Mouse (Mus musculus) forebrain, postnatal 0 days (tissue): ENCODE results near the gene Tlr9. TPM values are rescaled to one million over a fixed set of nuclear protein-coding genes. Genes with fewer than 3 reads are reported as not detected.

ENCODE experiments used
- ATAC-seq: fragments of 200-750 bp; cut with Nextera tagmentation; 2 replicates; pipeline ENCODE4 v1.8.0; 2017; ENCODE audit warnings: mild to moderate bottlenecking, moderate library complexity
- DNase-seq: peaks from one replicate; pipeline ENCODE4 v3.0.0-alpha.2; 2015
- H3K27ac ChIP-seq: fragments of 300-500 bp; sonication (generic); 2 replicates; pipeline ENCODE4 v1.5.1; 2014; ENCODE audit warnings: low read depth, mild to moderate bottlenecking, antibody characterized with exemption, low read length, moderate library complexity, mixed read lengths
- H3K27me3 ChIP-seq: fragments of 300-500 bp; sonication (generic); 2 replicates; pipeline ENCODE4 v1.6.1; 2014; ENCODE audit warnings: mild to moderate bottlenecking, low read length, mixed read lengths; ENCODE audit not compliant: insufficient read depth
- H3K36me3 ChIP-seq: fragments of 300-500 bp; sonication (generic); 2 replicates; pipeline ENCODE4 v1.6.1; 2014; ENCODE audit warnings: mild to moderate bottlenecking, moderate library complexity; ENCODE audit not compliant: insufficient read depth
- H3K4me1 ChIP-seq: fragments of 300-500 bp; sonication (generic); 2 replicates; pipeline ENCODE4 v1.6.1; 2014; ENCODE audit warnings: antibody characterized with exemption; ENCODE audit not compliant: insufficient read depth
- H3K4me2 ChIP-seq: fragments of 300-500 bp; sonication (generic); 2 replicates; pipeline ENCODE4 v1.6.1; 2014; ENCODE audit warnings: low read depth, mild to moderate bottlenecking, moderate library complexity
- H3K4me3 ChIP-seq: fragments of 300-500 bp; sonication (generic); 2 replicates; pipeline ENCODE4 v1.5.1; 2014; ENCODE audit warnings: low read depth, low read length, mixed read lengths
- H3K9ac ChIP-seq: fragments of 300-500 bp; sonication (generic); 2 replicates; pipeline ENCODE4 v1.6.1; 2014; ENCODE audit warnings: mild to moderate bottlenecking
- H3K9me3 ChIP-seq: fragments of 300-500 bp; sonication (generic); 2 replicates; pipeline ENCODE4 v1.6.1; 2016; ENCODE audit warnings: low read length
- CTCF ChIP-seq: sonication (generic); IDR thresholded peaks from 2 replicates; pipeline ENCODE4 v1.5.1; 2016; ENCODE audit warnings: antibody characterized with exemption, control low read depth, low read depth
- WGBS: fragments of 180-500 bp; shearing (Covaris S2); extraction: QIAGEN DNeasy Blood & Tissue Kit; methylation state at CpG from one replicate; pipeline ENCODE4 v1.1.7; 2014; 5-methylcytosine and 5-hydroxymethylcytosine counted together
- polyA plus RNA-seq: library from polyadenylated mRNA; unstranded; fragments of >200 nt; fragmentation: Nextera tagmentation; extraction: Ambion mirVana; gene quantifications from 2 replicates; pipeline ENCODE4 v1.2.1, GENCODE M21; 2015
- total RNA-seq: library from RNA; depleted of rRNA; stranded (reverse); fragments of >200 nt; gene quantifications from 2 replicates; pipeline ENCODE4 v1.2.3, GENCODE M21; 2014

Tlr9 gene
- total and polyA plus RNA-seq, 2 experiments from 2014 or later = 0.04 to 0.14 TPM

DNA sequence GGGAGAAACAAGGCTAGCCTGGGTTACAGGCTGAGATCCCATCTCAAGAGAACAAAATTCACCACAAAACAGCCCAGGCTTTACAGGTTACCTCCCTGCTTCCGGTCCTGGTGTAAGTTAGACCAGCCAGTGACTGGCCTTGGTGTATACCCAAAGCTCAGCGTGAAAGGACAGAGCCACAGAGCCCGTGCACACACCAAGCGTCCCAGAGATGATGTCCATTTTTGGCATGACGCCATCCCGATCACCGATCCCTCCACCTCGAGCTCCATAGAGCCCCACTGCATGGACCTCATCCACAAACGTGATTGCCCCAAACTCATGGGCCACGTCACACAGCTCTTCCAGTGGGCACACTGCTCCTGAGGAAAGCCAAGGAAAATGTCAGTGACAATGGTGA, 15.5 kb downstream of the Tlr9 start:
- no peak for TF ChIP-seq CTCF
- ATAC-seq (no peak), DNase-seq (no peak)
- no peak overlapping the region for H3K27ac ChIP-seq
- no peaks in the 10 kb centered on the region for H3K9me3 ChIP-seq
- no peaks in the 10 kb centered on the region for H3K27me3 ChIP-seq
- 94% methylated on average over 10 of the region's 10 CpGs for WGBS
- H3K4me2 ChIP-seq = no peak overlapping the region
- H3K9ac ChIP-seq = no peak overlapping the region
- no peak overlapping the region for H3K4me3 ChIP-seq
- H3K36me3 ChIP-seq = peaks cover 92% of the 10 kb centered on the region
- H3K4me1 ChIP-seq = no peaks in the 10 kb centered on the region

DNA sequence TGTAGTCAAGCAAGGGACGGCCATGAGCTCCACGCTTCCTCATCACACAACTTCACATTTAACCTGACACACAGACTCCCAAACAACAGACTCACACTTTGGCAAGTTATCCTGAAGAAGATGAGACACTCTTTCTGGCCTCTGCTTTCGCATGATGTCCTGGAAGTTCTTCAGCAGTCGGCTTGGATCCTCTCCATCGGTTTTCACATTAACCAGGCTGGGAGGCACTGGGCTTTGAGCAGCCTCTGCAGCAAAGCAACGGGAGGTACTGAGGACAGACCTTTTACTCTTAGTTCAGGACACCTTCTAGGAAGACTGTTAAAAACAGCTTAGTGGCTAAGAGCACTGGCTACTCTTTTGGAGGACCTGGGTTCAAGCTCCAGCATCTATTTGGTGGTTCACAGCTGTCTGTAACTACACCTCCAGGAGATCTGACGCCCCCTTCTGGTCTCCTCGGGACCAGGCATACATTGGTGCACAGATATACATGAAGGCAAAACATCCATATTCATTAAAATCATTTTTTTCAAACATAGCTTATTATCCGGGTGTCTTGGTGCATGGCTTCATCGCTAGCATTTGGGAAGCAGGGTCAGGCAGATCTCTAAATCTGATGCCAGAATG, 19.3 kb downstream of the Tlr9 start:
- Histone ChIP-seq H3K4me2 (no peak overlapping the region), H3K36me3 (peaks cover 67% of the 10 kb centered on the region), H3K9ac (no peak overlapping the region), H3K27ac (no peak overlapping the region), H3K9me3 (no peaks in the 10 kb centered on the region), H3K4me3 (no peak overlapping the region), H3K4me1 (peaks cover 5% of the 10 kb centered on the region), H3K27me3 (no peaks in the 10 kb centered on the region)
- WGBS = 88% methylated on average over 10 of the region's 10 CpGs
- DNase-seq (no peak), ATAC-seq (no peak)
- TF ChIP-seq CTCF = no peak

DNA sequence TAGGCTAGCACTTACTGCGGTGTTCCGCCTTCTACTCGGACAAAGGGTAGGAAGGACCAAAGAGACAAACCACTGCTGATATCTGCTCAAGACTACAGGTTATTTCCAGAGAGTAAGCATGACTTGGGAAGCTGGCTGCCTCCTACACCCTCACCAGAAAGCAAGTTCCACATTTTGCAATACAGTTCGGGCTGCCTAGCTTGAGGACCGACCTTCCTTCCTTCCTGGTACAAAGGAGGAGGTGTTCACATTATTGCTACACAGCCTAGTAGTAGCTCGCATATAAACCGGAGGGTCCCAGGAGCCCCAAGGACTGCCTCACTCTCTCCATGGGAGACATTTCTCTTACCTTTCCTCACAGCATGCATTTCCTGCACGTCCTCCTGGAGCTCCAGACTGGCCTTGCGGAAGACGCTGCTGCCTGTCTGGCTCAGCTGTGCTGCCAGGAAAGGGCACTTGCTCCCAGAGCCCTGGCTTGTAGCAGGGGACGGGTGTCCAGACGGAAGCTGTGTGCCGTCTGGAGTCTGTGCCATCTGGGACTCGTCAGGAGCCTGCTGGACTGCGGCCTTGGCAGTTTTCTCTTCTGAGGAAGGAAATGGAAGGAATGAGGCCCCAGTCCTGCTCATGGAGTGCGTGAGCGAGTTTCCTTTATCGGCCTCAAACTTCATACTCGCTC, 20.6 kb downstream of the Tlr9 start:
- Histone ChIP-seq H3K4me2 (no peak overlapping the region), H3K9ac (no peak overlapping the region), H3K4me3 (no peak overlapping the region), H3K4me1 (peaks cover 12% of the 10 kb centered on the region), H3K9me3 (no peaks in the 10 kb centered on the region), H3K36me3 (peaks cover 54% of the 10 kb centered on the region), H3K27ac (no peak overlapping the region), H3K27me3 (no peaks in the 10 kb centered on the region)
- ATAC-seq (no peak), DNase-seq (no peak)
- TF ChIP-seq CTCF = no peak
- 85% methylated on average over 19 of the region's 19 CpGs for WGBS

DNA sequence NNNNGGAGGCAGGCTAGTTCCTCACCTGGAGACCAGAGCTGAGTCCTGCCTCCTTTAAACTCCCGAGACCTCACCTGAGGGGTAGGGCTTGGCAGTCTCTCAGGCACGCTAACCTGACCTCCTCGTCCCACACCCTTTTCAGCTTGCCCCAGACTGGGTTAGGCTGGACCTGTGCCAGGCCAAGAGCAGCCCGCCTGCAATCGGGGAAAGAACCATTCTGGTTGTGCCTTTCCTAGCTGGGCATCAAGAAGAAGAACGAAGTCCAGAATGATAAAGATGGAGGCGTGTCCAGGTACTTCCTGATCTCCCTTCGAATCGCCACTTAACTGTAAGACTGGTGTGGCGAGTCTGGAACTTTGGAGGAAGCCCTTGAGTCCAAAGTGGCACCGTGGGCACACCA, 27.2 kb downstream of the Tlr9 start:
- no peak for DNase-seq
- Histone ChIP-seq H3K4me1 (peaks cover 12% of the 10 kb centered on the region), H3K9ac (no peak overlapping the region), H3K4me2 (no peak overlapping the region), H3K27ac (no peak overlapping the region), H3K4me3 (no peak overlapping the region), H3K27me3 (no peaks in the 10 kb centered on the region), H3K9me3 (no peaks in the 10 kb centered on the region), H3K36me3 (peaks cover 3% of the 10 kb centered on the region; the same call in 1 of the 2 replicates)
- ATAC-seq = no peak
- no peak for TF ChIP-seq CTCF
- WGBS = 86% methylated on average over 11 of the region's 11 CpGs

DNA sequence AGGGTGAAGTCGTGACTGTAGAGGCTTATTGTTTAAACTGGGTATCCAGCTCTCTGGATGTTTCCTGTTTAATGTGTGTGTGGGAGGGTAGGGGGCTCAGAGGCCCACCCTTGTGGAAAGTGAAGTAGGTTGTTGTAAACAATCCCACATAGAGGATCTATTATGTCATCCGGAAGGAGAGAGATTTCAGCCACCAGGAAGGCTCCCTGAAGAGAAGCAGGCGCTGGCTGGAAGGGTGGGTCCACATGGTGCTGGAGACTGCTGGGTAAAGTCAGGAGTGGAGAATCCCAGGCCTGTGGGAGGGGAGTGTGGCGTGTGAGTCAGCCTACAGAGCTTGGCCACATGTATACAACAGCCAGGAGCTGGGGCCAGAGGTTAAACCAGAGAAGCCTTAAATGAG, 27.8 kb downstream of the Tlr9 start:
- TF ChIP-seq CTCF = no peak
- H3K27me3 ChIP-seq = no peaks in the 10 kb centered on the region
- no peak overlapping the region for H3K27ac ChIP-seq
- no peaks in the 10 kb centered on the region for H3K9me3 ChIP-seq
- ATAC-seq (no peak), DNase-seq (no peak)
- no peak overlapping the region for H3K9ac ChIP-seq
- no peak overlapping the region for H3K4me2 ChIP-seq
- H3K36me3 ChIP-seq = peaks cover 1% of the 10 kb centered on the region; the same call in 1 of the 2 replicates
- H3K4me3 ChIP-seq = no peak overlapping the region
- 56% methylated on average over 4 of the region's 4 CpGs for WGBS
- H3K4me1 ChIP-seq = peaks cover 12% of the 10 kb centered on the region

DNA sequence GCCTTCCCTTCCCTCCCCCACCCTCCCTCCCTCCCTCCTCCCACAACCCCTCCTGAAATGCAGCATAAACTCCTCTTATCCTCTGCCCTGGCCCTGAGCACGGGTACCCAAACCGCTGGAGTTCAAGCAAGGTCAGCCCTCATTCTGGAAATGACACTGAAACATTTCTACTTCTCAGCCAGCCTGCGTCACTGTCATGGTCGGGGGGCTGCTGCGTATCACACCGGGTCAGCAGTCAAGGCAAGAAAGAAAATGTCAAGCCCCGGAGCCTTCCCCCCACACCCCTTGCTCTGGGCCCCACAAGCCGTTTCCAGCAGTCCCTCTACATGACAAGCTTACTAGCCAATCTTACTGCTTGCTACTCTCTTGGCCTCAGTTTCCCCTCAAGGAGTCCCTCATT, 28.7 kb downstream of the Tlr9 start:
- no peak for TF ChIP-seq CTCF
- no peaks in the 10 kb centered on the region for H3K9me3 ChIP-seq
- H3K4me3 ChIP-seq = no peak overlapping the region
- no peaks in the 10 kb centered on the region for H3K27me3 ChIP-seq
- H3K9ac ChIP-seq = no peak overlapping the region
- no peak overlapping the region for H3K4me2 ChIP-seq
- DNase-seq (no peak), ATAC-seq (no peak)
- 81% methylated on average over 8 of the region's 8 CpGs for WGBS
- H3K27ac ChIP-seq = no peak overlapping the region
- peaks cover 12% of the 10 kb centered on the region for H3K4me1 ChIP-seq
- no peaks in the 10 kb centered on the region for H3K36me3 ChIP-seq

DNA sequence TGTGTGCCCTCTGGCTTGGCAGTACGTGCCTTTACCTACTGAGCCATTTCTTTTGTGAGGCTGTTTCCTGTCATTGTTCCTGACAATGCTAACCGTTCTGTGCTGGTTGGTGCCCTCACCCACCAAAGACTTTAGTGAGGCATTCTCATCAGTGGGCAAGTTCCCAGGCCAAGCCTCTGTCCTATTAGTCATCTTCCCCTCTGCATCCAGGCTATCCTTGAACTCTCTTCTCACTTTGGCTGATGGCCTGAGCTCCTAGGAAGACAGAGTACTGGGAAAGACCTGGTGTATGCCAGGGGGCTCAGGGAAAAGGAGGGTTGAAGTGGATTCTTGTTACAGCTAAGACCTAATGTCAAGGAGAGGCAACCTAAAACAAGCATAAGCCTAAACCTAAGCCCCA, 31.6 kb downstream of the Tlr9 start:
- Histone ChIP-seq H3K36me3 (no peaks in the 10 kb centered on the region), H3K27ac (no peak overlapping the region), H3K4me3 (no peak overlapping the region), H3K4me1 (no peaks in the 10 kb centered on the region), H3K9me3 (no peaks in the 10 kb centered on the region), H3K4me2 (no peak overlapping the region), H3K27me3 (no peaks in the 10 kb centered on the region), H3K9ac (no peak overlapping the region)
- 72% methylated on average over 2 of the region's 2 CpGs for WGBS
- no peak for DNase-seq
- no peak for TF ChIP-seq CTCF
- no peak for ATAC-seq
